Mouse (Mus musculus) layer of hippocampus, postnatal 36 days (tissue): ENCODE data around the gene B4galnt4. TPM values are rescaled to one million over a fixed set of nuclear protein-coding genes. Genes with fewer than 3 reads are reported as not detected.
"Not testable (repeated sequence)": the region's sequence is repeated elsewhere in the genome, so short reads cannot be mapped to it uniquely, and the experiment has no call there.

Experiments
- DNase-seq, 2 experiments: peaks; one replicate each; pipeline ENCODE4 v3.0.0; 2022
- total RNA-seq, 2 experiments: library from RNA; stranded (reverse); gene quantifications; 2 replicates each; pipeline ENCODE4 v1.2.3; 2021

The B4galnt4 gene
- total RNA-seq = 10 to 100 TPM; 92.2 to 92.3 TPM

GRCm38 (mm10) chr7:141060426-141061242, at the start of gene B4galnt4:
Gene B4galnt4, plus strand, starts transcription at chr7:141061104.
- DNase-seq = peak; percentile 89 to 91

- DNase-seq = no peak
Measured at GRCm38 (mm10) chr7:141011238-141011770, 49.6 kb upstream of the B4galnt4 start.

- DNase-seq = no peak
Measured at GRCm38 (mm10) chr7:141016707-141017697, 43.9 kb upstream of the B4galnt4 start.

- DNase-seq = not testable (repeated sequence)
Measured at GRCm38 (mm10) chr7:141017824-141018223, 43.1 kb upstream of the B4galnt4 start, which contains the start of gene Ifitm6. Gene Ifitm6, minus strand, starts transcription at chr7:141017924.

GRCm38 (mm10) chr7:141019028-141019427, 41.9 kb upstream of the B4galnt4 start:
- no peak for DNase-seq

GRCm38 (mm10) chr7:141021489-141022449, 39.1 kb upstream of the B4galnt4 start:
- no peak for DNase-seq

- no peak for DNase-seq
Measured at GRCm38 (mm10) chr7:141024865-141025838, 35.8 kb upstream of the B4galnt4 start.

- DNase-seq = no peak
Measured at GRCm38 (mm10) chr7:141026097-141026739, 34.7 kb upstream of the B4galnt4 start.

GRCm38 (mm10) chr7:141026740-141027098, 34.2 kb upstream of the B4galnt4 start:
- DNase-seq = no peak

GRCm38 (mm10) chr7:141028831-141029230, 32.1 kb upstream of the B4galnt4 start, which contains the start of gene Gm17387:
Gene Gm17387, plus strand, starts transcription at chr7:141029131.
- DNase-seq = no peak

GRCm38 (mm10) chr7:141030390-141030789, 30.5 kb upstream of the B4galnt4 start:
- DNase-seq = no peak

- DNase-seq = no peak
Measured at GRCm38 (mm10) chr7:141032458-141033167, 28.3 kb upstream of the B4galnt4 start.

- not testable (repeated sequence) for DNase-seq
Measured at GRCm38 (mm10) chr7:141036624-141037023, 24.3 kb upstream of the B4galnt4 start.

- no peak for DNase-seq
Measured at GRCm38 (mm10) chr7:141038090-141039032, 22.5 kb upstream of the B4galnt4 start.

GRCm38 (mm10) chr7:141039386-141040107, 21.4 kb upstream of the B4galnt4 start:
- no peak for DNase-seq

- no peak for DNase-seq
Measured at GRCm38 (mm10) chr7:141040867-141041606, 19.9 kb upstream of the B4galnt4 start.
